ENCODE assay signal across 8 mouse cellular contexts in the genomic region with DNA sequence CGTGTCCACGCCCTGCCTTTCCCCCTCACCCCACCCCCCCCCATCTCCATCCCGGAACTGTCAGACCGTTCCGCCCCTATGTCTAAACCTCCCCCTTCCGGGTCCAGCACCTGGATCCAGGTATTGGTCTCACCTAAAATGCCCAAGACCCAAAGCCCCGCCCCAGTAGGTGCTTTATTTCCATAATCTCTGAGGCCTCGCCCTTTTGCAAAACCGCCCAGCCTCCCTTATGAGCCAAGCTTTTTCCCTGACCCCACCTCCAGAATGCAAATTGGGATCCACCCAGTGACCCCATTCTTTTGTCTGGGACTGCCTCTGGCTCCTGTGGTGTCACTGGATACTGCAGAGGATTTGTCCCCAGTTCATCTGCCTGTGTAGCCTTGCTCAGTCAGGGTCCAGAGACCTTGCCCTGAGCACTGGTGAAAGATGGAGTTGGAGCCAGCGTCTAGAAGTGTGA. TPM values are rescaled to one million over a fixed set of nuclear protein-coding genes. Genes with fewer than 3 reads are reported as not detected.
DNase-seq lines count a peak whose midpoint lies in the region; ATAC-seq and TF ChIP-seq lines count a peak whose summit lies in the region.

Gene Fah, minus strand, starts transcription at position 430 of the 457 bp plus-strand sequence.

- peak within 1 kb of the TSS; percentile 60 for H3K4me3 ChIP-seq in thymus, adult 2 months (ENCODE audit: control insufficient read depth, insufficient read depth, low read length)
- peak within 1 kb of the TSS; percentile 52 for H3K4me3 ChIP-seq in intestine, embryonic 14.5 days (ENCODE audit: low read depth, low read length)
- peak within 1 kb of the TSS; percentile 75 for H3K4me3 ChIP-seq in midbrain, embryonic 10.5 days

- ATAC-seq in intestine, embryonic 14.5 days (replicated peaks; ENCODE audit: low FRiP score, low TSS enrichment, low read depth), result peak; percentile 75

- no peak for DNase-seq in thymus, adult 2 months
- DNase-seq in thymus, adult 18-20 months, result no peak
- peak; percentile 77 for DNase-seq in cerebellum, adult 9-11 months
- peak; percentile 27 to 38 for DNase-seq in gastrocnemius, postnatal 36 days
- DNase-seq in intestine, embryonic 14.5 days (ENCODE audit: low spot score), result no peak
- DNase-seq in left cerebral cortex, postnatal 25 days (ENCODE audit: low spot score in 2 of 2), result peak in 1 of 2 experiments; percentile 38
- peak; percentile 62 for DNase-seq in midbrain, embryonic 10.5 days (ENCODE audit: low spot score)
- DNase-seq in testis, postnatal 14 days (ENCODE audit: low spot score), result peak; percentile 33

- H3K4me1 ChIP-seq in thymus, adult 2 months (replicated peaks; ENCODE audit: control insufficient read depth, insufficient read depth, low read length), result peaks cover 16% of the 10 kb centered on the region
- H3K4me1 ChIP-seq in intestine, embryonic 14.5 days (replicated peaks; ENCODE audit: control insufficient read depth, insufficient read depth, low read length), result peaks cover 7% of the 10 kb centered on the region; the same call in 1 of the 2 replicates
- H3K4me1 ChIP-seq in midbrain, embryonic 10.5 days, result peaks cover 21% of the 10 kb centered on the region

- H3K4me2 ChIP-seq in intestine, embryonic 14.5 days (ENCODE audit: low read length), result peak within 1 kb of the TSS; percentile 98

- H3K27me3 ChIP-seq in thymus, adult 2 months (ENCODE audit: control insufficient read depth, insufficient read depth, low read length), result no peaks in the 10 kb centered on the region
- no peaks in the 10 kb centered on the region for H3K27me3 ChIP-seq in intestine, embryonic 14.5 days (replicated peaks; ENCODE audit: control insufficient read depth, insufficient read depth, low read length)
- peaks cover 11% of the 10 kb centered on the region for H3K27me3 ChIP-seq in midbrain, embryonic 10.5 days (ENCODE audit: low read depth, poor library complexity, severe bottlenecking)

- TF ChIP-seq POLR2A in thymus, adult 2 months (IDR thresholded peaks at IDR 0.05; ENCODE audit: control insufficient read depth, extremely low read depth, insufficient read depth, low read length, poor library complexity), result no peak

- no peak for TF ChIP-seq CTCF in thymus, adult 2 months (IDR thresholded peaks at IDR 0.05; ENCODE audit: borderline replicate concordance, control insufficient read depth, extremely low read depth, insufficient read depth, low read length, poor library complexity)

- no peaks in the 10 kb centered on the region for H3K36me3 ChIP-seq in thymus, adult 2 months (ENCODE audit: control insufficient read depth, insufficient read depth, low read length)
- no peaks in the 10 kb centered on the region for H3K36me3 ChIP-seq in intestine, embryonic 14.5 days (ENCODE audit: control insufficient read depth, insufficient read depth, low read length)
- H3K36me3 ChIP-seq in midbrain, embryonic 10.5 days, result no peaks in the 10 kb centered on the region

- intact Hi-C loops in gastrocnemius, postnatal 36 days (cut with DNase I), result no loop called here
- intact Hi-C loops in left cerebral cortex, postnatal 25 days (cut with DNase I), result loop anchor here (5.0 kb wide), 1 partner anchor 141 kb away; no protein-coding TSS in a partner anchor

- 28% methylated on average over 10 of the region's 10 CpGs for WGBS in thymus, adult 2 months
- WGBS in intestine, embryonic 14.5 days, result 2% methylated on average over 10 of the region's 10 CpGs
- 0% methylated on average over 10 of the region's 10 CpGs for WGBS in midbrain, embryonic 10.5 days

- H3K9me3 ChIP-seq in intestine, embryonic 14.5 days (ENCODE audit: control insufficient read depth, low read length), result no peaks in the 10 kb centered on the region
- H3K9me3 ChIP-seq in midbrain, embryonic 10.5 days (replicated peaks), result no peaks in the 10 kb centered on the region

- H3K27ac ChIP-seq in thymus, adult 2 months (ENCODE audit: control insufficient read depth, insufficient read depth, low read length), result no peak within 1 kb of the TSS; the same call in 1 of the 2 replicates
- no peak within 1 kb of the TSS for H3K27ac ChIP-seq in intestine, embryonic 14.5 days (ENCODE audit: low read depth)
- peak within 1 kb of the TSS; percentile 79 for H3K27ac ChIP-seq in midbrain, embryonic 10.5 days (replicated peaks)

- peak within 1 kb of the TSS; percentile 40 for H3K9ac ChIP-seq in intestine, embryonic 14.5 days (ENCODE audit: low read length)

RNA-seq across cellular contexts. Expression of gene Fah, which starts in this region (rescaled TPM):
- polyA plus RNA-seq in thymus, adult 2 months (2012; rRNA removed), result 17.5 and 19.5 TPM in 2 replicates
- 1 to 10 TPM; 1.3 to 2.0 TPM for total RNA-seq in gastrocnemius, postnatal 36 days (2021)
- polyA plus RNA-seq in intestine, embryonic 14.5 days (2014; fragmentation: Nextera tagmentation; extraction: Ambion mirVana), result 10.8 and 11.3 TPM in 2 replicates
- 10 to 100 TPM; 13.8 to 15.8 TPM for total RNA-seq in left cerebral cortex, postnatal 25 days (2021)
- polyA plus RNA-seq in midbrain, embryonic 10.5 days (2016; fragmentation: Nextera tagmentation; extraction: Ambion mirVana), result 3.8 and 4.8 TPM in 2 replicates

Comparison
In these comparisons a context has a peak if more than half of its experiments do, and no peak if none do; other contexts are left out.
1. RNA of gene Fah (total RNA-seq): 13.8 to 15.8 TPM in left cerebral cortex, postnatal 25 days; 1.3 to 2.0 TPM in gastrocnemius, postnatal 36 days; every median in the first group is over 4 times any median in the second.
2. DNase-seq: peak in cerebellum, adult 9-11 months (single experiment), gastrocnemius, postnatal 36 days (2 of 2), midbrain, embryonic 10.5 days (single experiment) and testis, postnatal 14 days (single experiment); none in thymus, adult 2 months (single experiment), thymus, adult 18-20 months (0 of 2) and intestine, embryonic 14.5 days (single experiment).
3. Peak in every context shown above with its lines, with median percentiles within 50 percentile points of each other: H3K4me3 ChIP-seq.